Comparison of ENCODE assay signal across 8 mouse cellular contexts in the genomic region with DNA sequence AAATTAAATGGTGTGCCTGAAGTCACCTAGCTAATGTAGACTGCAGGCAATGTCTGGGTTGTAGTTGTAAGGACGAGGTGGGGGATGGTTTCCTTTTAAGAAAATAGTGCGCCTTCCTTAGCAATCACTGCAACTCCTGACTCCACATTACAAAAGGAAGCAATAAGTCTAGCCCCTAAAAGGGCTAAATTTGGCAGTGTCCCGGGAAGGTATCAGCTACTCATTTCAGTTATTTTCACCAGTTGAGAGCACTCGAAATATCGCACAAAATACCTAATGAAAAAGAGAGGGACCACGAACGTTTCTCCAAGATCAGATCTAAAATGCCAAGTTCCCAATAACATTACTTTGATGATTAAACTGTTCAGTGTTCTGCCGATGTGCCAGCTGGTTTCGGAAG. TPM values are rescaled to one million over a fixed set of nuclear protein-coding genes. Genes with fewer than 3 reads are reported as not detected.
DNase-seq lines count a peak whose midpoint lies in the region; ATAC-seq lines count a peak whose summit lies in the region.

No protein-coding gene starts in this region.

- H3K36me3 ChIP-seq in forebrain, embryonic 13.5 days (ENCODE audit: poor library complexity, severe bottlenecking) = no peaks in the 10 kb centered on the region
- H3K36me3 ChIP-seq in forebrain, embryonic 11.5 days (ENCODE audit: control insufficient read depth, insufficient read depth, low read length) = no peaks in the 10 kb centered on the region
- no peaks in the 10 kb centered on the region for H3K36me3 ChIP-seq in lung, embryonic 15.5 days
- no peaks in the 10 kb centered on the region for H3K36me3 ChIP-seq in hindbrain, embryonic 15.5 days
- no peaks in the 10 kb centered on the region for H3K36me3 ChIP-seq in midbrain, embryonic 14.5 days (ENCODE audit: control insufficient read depth, insufficient read depth, low read length)

- no peak overlapping the region for H3K9ac ChIP-seq in forebrain, embryonic 13.5 days
- H3K9ac ChIP-seq in forebrain, embryonic 11.5 days (ENCODE audit: low read length) = no peak overlapping the region
- peak overlapping the region; percentile 50; the same call in 1 of the 2 replicates for H3K9ac ChIP-seq in lung, embryonic 15.5 days
- H3K9ac ChIP-seq in hindbrain, embryonic 15.5 days = no peak overlapping the region
- no peak overlapping the region for H3K9ac ChIP-seq in midbrain, embryonic 14.5 days (replicated peaks; ENCODE audit: low read length)

- no peak for DNase-seq in forebrain, embryonic 11.5 days (ENCODE audit: low spot score)
- no peak for DNase-seq in lung, postnatal 10 days
- DNase-seq in midbrain, embryonic 14.5 days = no peak
- no peak for DNase-seq in cerebellum, adult 11-12 months
- DNase-seq in ovary, postnatal 14 days (ENCODE audit: low spot score) = no peak

- H3K4me1 ChIP-seq in forebrain, embryonic 13.5 days = peaks cover 19% of the 10 kb centered on the region
- peaks cover 13% of the 10 kb centered on the region; the same call in 1 of the 2 replicates for H3K4me1 ChIP-seq in forebrain, embryonic 11.5 days (replicated peaks; ENCODE audit: control insufficient read depth, insufficient read depth, low read length)
- H3K4me1 ChIP-seq in lung, embryonic 15.5 days = peaks cover 23% of the 10 kb centered on the region
- peaks cover 20% of the 10 kb centered on the region for H3K4me1 ChIP-seq in hindbrain, embryonic 15.5 days (replicated peaks)
- H3K4me1 ChIP-seq in midbrain, embryonic 14.5 days (ENCODE audit: control insufficient read depth, insufficient read depth, low read length) = peaks cover 15% of the 10 kb centered on the region

- no peaks in the 10 kb centered on the region for H3K9me3 ChIP-seq in forebrain, embryonic 13.5 days (replicated peaks)
- no peaks in the 10 kb centered on the region for H3K9me3 ChIP-seq in forebrain, embryonic 11.5 days (ENCODE audit: control insufficient read depth, low read length)
- no peaks in the 10 kb centered on the region for H3K9me3 ChIP-seq in lung, embryonic 15.5 days
- H3K9me3 ChIP-seq in hindbrain, embryonic 15.5 days = no peaks in the 10 kb centered on the region
- H3K9me3 ChIP-seq in midbrain, embryonic 14.5 days (ENCODE audit: control insufficient read depth, low read length) = no peaks in the 10 kb centered on the region

- ATAC-seq in forebrain, embryonic 13.5 days = no peak
- ATAC-seq in forebrain, embryonic 11.5 days (replicated peaks; ENCODE audit: low FRiP score) = no peak
- no peak for ATAC-seq in lung, embryonic 15.5 days (ENCODE audit: borderline replicate concordance, extremely low read depth, low FRiP score, low TSS enrichment)
- no peak for ATAC-seq in hindbrain, embryonic 15.5 days (ENCODE audit: low FRiP score, low read depth)
- ATAC-seq in midbrain, embryonic 14.5 days (ENCODE audit: low FRiP score, low TSS enrichment) = no peak

- peak overlapping the region; percentile 79 for H3K4me2 ChIP-seq in forebrain, embryonic 13.5 days
- no peak overlapping the region; the same call in 1 of the 2 replicates for H3K4me2 ChIP-seq in forebrain, embryonic 11.5 days (ENCODE audit: low read depth, low read length, severe bottlenecking)
- H3K4me2 ChIP-seq in lung, embryonic 15.5 days = peak overlapping the region; percentile 90
- peak overlapping the region; percentile 92 for H3K4me2 ChIP-seq in hindbrain, embryonic 15.5 days
- peak overlapping the region; percentile 78 for H3K4me2 ChIP-seq in midbrain, embryonic 14.5 days (ENCODE audit: low read length)

- H3K27ac ChIP-seq in forebrain, embryonic 13.5 days = no peak overlapping the region
- no peak overlapping the region for H3K27ac ChIP-seq in forebrain, embryonic 11.5 days (ENCODE audit: low read depth, low read length)
- no peak overlapping the region for H3K27ac ChIP-seq in lung, embryonic 15.5 days
- no peak overlapping the region for H3K27ac ChIP-seq in hindbrain, embryonic 15.5 days (replicated peaks)
- H3K27ac ChIP-seq in midbrain, embryonic 14.5 days (replicated peaks; ENCODE audit: low read depth, low read length) = no peak overlapping the region

- 55% methylated on average over 9 of the region's 9 CpGs for WGBS in forebrain, embryonic 13.5 days
- WGBS in forebrain, embryonic 11.5 days = 44% methylated on average over 9 of the region's 9 CpGs
- WGBS in lung, embryonic 15.5 days = 55% methylated on average over 9 of the region's 9 CpGs
- 54% methylated on average over 9 of the region's 9 CpGs for WGBS in hindbrain, embryonic 15.5 days
- WGBS in midbrain, embryonic 14.5 days = 52% methylated on average over 9 of the region's 9 CpGs

- H3K4me3 ChIP-seq in forebrain, embryonic 13.5 days = peak overlapping the region; percentile 46; the same call in 1 of the 2 replicates
- H3K4me3 ChIP-seq in forebrain, embryonic 11.5 days (ENCODE audit: low read depth, low read length) = no peak overlapping the region
- H3K4me3 ChIP-seq in lung, embryonic 15.5 days = peak overlapping the region; percentile 46; the same call in 1 of the 2 replicates
- 0 out of 2 replicates have a peak overlapping the region, but pooled peaks have one; percentile 37 for H3K4me3 ChIP-seq in hindbrain, embryonic 15.5 days
- H3K4me3 ChIP-seq in midbrain, embryonic 14.5 days (replicated peaks; ENCODE audit: low read depth, low read length) = peak overlapping the region; percentile 41

- peaks cover 53% of the 10 kb centered on the region for H3K27me3 ChIP-seq in forebrain, embryonic 13.5 days
- H3K27me3 ChIP-seq in forebrain, embryonic 11.5 days (ENCODE audit: control insufficient read depth, insufficient read depth, low read length) = peaks cover 25% of the 10 kb centered on the region
- peaks cover 3% of the 10 kb centered on the region; the same call in 1 of the 2 replicates for H3K27me3 ChIP-seq in lung, embryonic 15.5 days
- H3K27me3 ChIP-seq in hindbrain, embryonic 15.5 days = peaks cover 34% of the 10 kb centered on the region
- peaks cover 41% of the 10 kb centered on the region for H3K27me3 ChIP-seq in midbrain, embryonic 14.5 days (ENCODE audit: control insufficient read depth, insufficient read depth, low read length)

RNA-seq across cellular contexts. Expression of a gene that starts 28.6 kb away (rescaled TPM):
- 33.5 and 37.5 TPM in 2 replicates for polyA plus RNA-seq in forebrain, embryonic 13.5 days (2015; fragmentation: Nextera tagmentation; extraction: Ambion mirVana)
- polyA plus RNA-seq in forebrain, embryonic 11.5 days (2014; fragmentation: Nextera tagmentation; extraction: Ambion mirVana) = 46.6 and 46.7 TPM in 2 replicates
- 75.1 and 84.6 TPM in 2 replicates for polyA plus RNA-seq in lung, embryonic 15.5 days (2015; fragmentation: Nextera tagmentation; extraction: Ambion mirVana)
- polyA plus RNA-seq in hindbrain, embryonic 15.5 days (2015; fragmentation: Nextera tagmentation; extraction: Ambion mirVana) = 81.0 and 84.0 TPM in 2 replicates
- 64.1 and 77.0 TPM in 2 replicates for polyA plus RNA-seq in midbrain, embryonic 14.5 days (2014; fragmentation: Nextera tagmentation; extraction: Ambion mirVana)
